Comparison of ENCODE assay signal across 8 mouse cellular contexts in the genomic region with DNA sequence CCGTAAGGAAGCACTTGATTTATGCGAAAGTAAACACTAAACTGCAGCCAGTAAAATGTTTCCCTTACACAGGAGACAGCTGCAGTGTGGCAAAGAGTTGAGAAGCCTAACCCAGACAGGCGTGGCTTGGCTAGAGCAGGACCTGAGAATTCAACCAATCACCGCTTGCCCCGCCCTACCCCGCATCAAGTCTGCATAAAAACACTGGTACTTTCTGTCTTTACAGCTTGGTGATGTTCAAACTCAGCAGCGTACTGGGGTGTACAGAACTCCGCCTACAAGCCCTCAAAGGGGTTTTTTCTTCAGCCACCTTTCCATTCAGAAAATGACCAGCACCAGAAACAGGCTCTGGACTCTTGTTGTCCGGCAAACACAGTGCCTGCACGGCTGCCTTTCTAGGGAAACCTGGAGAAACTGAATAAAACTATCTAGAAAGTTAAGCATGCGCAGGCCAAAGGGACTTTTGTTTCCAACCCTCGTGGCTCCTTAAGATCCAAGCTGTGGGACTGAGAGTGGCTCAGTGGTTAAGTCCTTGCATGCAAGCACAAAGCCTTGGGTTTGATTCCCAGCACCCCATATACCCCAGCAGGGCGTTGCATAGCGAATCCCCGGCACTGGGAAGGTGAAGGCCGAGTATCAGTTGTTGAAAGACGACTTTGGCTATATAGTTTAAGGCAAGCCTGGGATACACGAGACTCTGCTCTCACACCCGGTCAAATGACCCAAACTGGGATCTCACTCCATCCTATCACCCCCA. TPM values are rescaled to one million over a fixed set of nuclear protein-coding genes. Genes with fewer than 3 reads are reported as not detected.
A peak's percentile ranks its signal among the peaks of the same experiment; 100 is the strongest.
DNase-seq lines count a peak whose midpoint lies in the region; ATAC-seq and TF ChIP-seq lines count a peak whose summit lies in the region.

No protein-coding gene starts in this region.

- H3K36me3 ChIP-seq in intestine, embryonic 14.5 days (ENCODE audit: control insufficient read depth, insufficient read depth, low read length): no peaks in the 10 kb centered on the region
- H3K36me3 ChIP-seq in liver, embryonic 14.5 days (replicated peaks; ENCODE audit: control insufficient read depth, insufficient read depth, low read depth): no peaks in the 10 kb centered on the region; the same call in 1 of the 2 replicates
- no peaks in the 10 kb centered on the region for H3K36me3 ChIP-seq in neural tube, embryonic 13.5 days

- WGBS in intestine, embryonic 14.5 days: 30% methylated on average over 19 of the region's 19 CpGs
- WGBS in liver, embryonic 14.5 days (ENCODE audit: insufficient replicate concordance): 36% methylated on average over 19 of the region's 19 CpGs
- 27% methylated on average over 19 of the region's 19 CpGs for WGBS in neural tube, embryonic 13.5 days

- peaks cover 10% of the 10 kb centered on the region for H3K4me1 ChIP-seq in intestine, embryonic 14.5 days (replicated peaks; ENCODE audit: control insufficient read depth, insufficient read depth, low read length)
- peaks cover 44 to 46% of the 10 kb centered on the region in 2 experiments for H3K4me1 ChIP-seq in liver, embryonic 14.5 days (replicated peaks; ENCODE audit: control insufficient read depth in 2 of 2, insufficient read depth in 2 of 2, low read length in 1 of 2)
- H3K4me1 ChIP-seq in neural tube, embryonic 13.5 days (replicated peaks): peaks cover 17% of the 10 kb centered on the region

- H3K27me3 ChIP-seq in intestine, embryonic 14.5 days (replicated peaks; ENCODE audit: control insufficient read depth, insufficient read depth, low read length): no peaks in the 10 kb centered on the region
- no peaks in the 10 kb centered on the region for H3K27me3 ChIP-seq in liver, embryonic 14.5 days (ENCODE audit: control insufficient read depth, insufficient read depth, low read length)
- H3K27me3 ChIP-seq in neural tube, embryonic 13.5 days: no peaks in the 10 kb centered on the region

- H3K27ac ChIP-seq in intestine, embryonic 14.5 days (ENCODE audit: low read depth): peak overlapping the region; percentile 69; the same call in 1 of the 2 replicates
- peak overlapping the region; percentile 73 for H3K27ac ChIP-seq in liver, embryonic 14.5 days
- peak overlapping the region; percentile 92 for H3K27ac ChIP-seq in neural tube, embryonic 13.5 days (replicated peaks)

- H3K9me3 ChIP-seq in intestine, embryonic 14.5 days (ENCODE audit: control insufficient read depth, low read length): no peaks in the 10 kb centered on the region
- no peaks in the 10 kb centered on the region for H3K9me3 ChIP-seq in liver, embryonic 14.5 days (ENCODE audit: control insufficient read depth, low read length)
- no peaks in the 10 kb centered on the region for H3K9me3 ChIP-seq in neural tube, embryonic 13.5 days

- H3K4me2 ChIP-seq in intestine, embryonic 14.5 days (ENCODE audit: low read length): peak overlapping the region; percentile 87
- H3K4me2 ChIP-seq in liver, embryonic 14.5 days (ENCODE audit: low read depth): peak overlapping the region; percentile 70
- peak overlapping the region; percentile 71 for H3K4me2 ChIP-seq in neural tube, embryonic 13.5 days

- no peak for TF ChIP-seq CTCF in liver, embryonic 14.5 days (IDR thresholded peaks at IDR 0.05; ENCODE audit: low read depth)

- peak; percentile 52; the same call in 1 of the 2 replicates for ATAC-seq in intestine, embryonic 14.5 days (replicated peaks; ENCODE audit: low FRiP score, low TSS enrichment, low read depth)
- ATAC-seq in liver, embryonic 14.5 days (ENCODE audit: insufficient read depth): peak; percentile 34
- ATAC-seq in neural tube, embryonic 13.5 days (ENCODE audit: low read depth): no peak; the same call in 1 of the 2 replicates

- peak overlapping the region; percentile 63 for H3K4me3 ChIP-seq in intestine, embryonic 14.5 days (ENCODE audit: low read depth, low read length)
- H3K4me3 ChIP-seq in liver, embryonic 14.5 days (ENCODE audit: insufficient read depth in 1 of 2, low read depth in 2 of 2, low read length in 2 of 2): peak overlapping the region; percentile 69 to 78
- H3K4me3 ChIP-seq in neural tube, embryonic 13.5 days: peak overlapping the region; percentile 64

- DNase-seq in urinary bladder, adult 18-20 months (ENCODE audit: low spot score in 2 of 2): peak; percentile 28 to 57
- DNase-seq in urinary bladder, adult 2 months (ENCODE audit: low spot score): no peak
- DNase-seq in cerebellum, postnatal 25 days: peak; percentile 68 to 76
- DNase-seq in gastrocnemius, postnatal 25 days: peak; percentile 68
- peak; percentile 67 for DNase-seq in intestine, embryonic 14.5 days (ENCODE audit: low spot score)
- DNase-seq in liver, embryonic 14.5 days (ENCODE audit: low read depth in 3 of 3, low spot score in 3 of 3): peak; percentile 65 to 70 (median 70)
- DNase-seq in urinary bladder, postnatal 36 days (ENCODE audit: low spot score in 2 of 2): peak; percentile 62 to 74

- TF ChIP-seq EP300 in liver, embryonic 14.5 days (IDR thresholded peaks at IDR 0.05; ENCODE audit: low read depth): no peak

- H3K9ac ChIP-seq in intestine, embryonic 14.5 days (ENCODE audit: low read length): peak overlapping the region; percentile 57; the same call in 1 of the 2 replicates
- H3K9ac ChIP-seq in liver, embryonic 14.5 days (replicated peaks): peak overlapping the region; percentile 70
- H3K9ac ChIP-seq in neural tube, embryonic 13.5 days: peak overlapping the region; percentile 79

RNA-seq across cellular contexts. Expression of a gene that starts 0.9 kb away (rescaled TPM):
- polyA plus RNA-seq in urinary bladder, adult 2 months (2012; rRNA removed): 8.1 and 9.2 TPM in 2 replicates
- 1 to 10 TPM in 1 of 2 experiments, under 1 TPM in 1; 0.90 to 1.1 TPM for total RNA-seq in gastrocnemius, postnatal 25 days (2021)
- polyA plus RNA-seq in intestine, embryonic 14.5 days (2014; fragmentation: Nextera tagmentation; extraction: Ambion mirVana): 12.8 and 13.8 TPM in 2 replicates
- 1.4 and 1.7 TPM in 2 replicates for polyA plus RNA-seq in liver, embryonic 14.5 days (2012; rRNA removed)
- 2.0 and 2.4 TPM in 2 replicates for polyA plus RNA-seq in liver, embryonic 14.5 days (2014; fragmentation: Nextera tagmentation; extraction: Ambion mirVana)
- 16.0 and 16.3 TPM in 2 replicates for polyA plus RNA-seq in neural tube, embryonic 13.5 days (2015; fragmentation: Nextera tagmentation; extraction: Ambion mirVana)

RNA-seq across cellular contexts. Expression of a gene that starts 7.7 kb away (rescaled TPM):
- polyA plus RNA-seq in urinary bladder, adult 2 months (2012; rRNA removed): 94.5 and 112 TPM in 2 replicates
- total RNA-seq in gastrocnemius, postnatal 25 days (2021): 100 to 1,000 TPM; 105 to 106 TPM
- 182 and 191 TPM in 2 replicates for polyA plus RNA-seq in intestine, embryonic 14.5 days (2014; fragmentation: Nextera tagmentation; extraction: Ambion mirVana)
- polyA plus RNA-seq in liver, embryonic 14.5 days (2012; rRNA removed): 26.5 and 50.5 TPM in 2 replicates
- 184 and 188 TPM in 2 replicates for polyA plus RNA-seq in liver, embryonic 14.5 days (2014; fragmentation: Nextera tagmentation; extraction: Ambion mirVana)
- 491 and 502 TPM in 2 replicates for polyA plus RNA-seq in neural tube, embryonic 13.5 days (2015; fragmentation: Nextera tagmentation; extraction: Ambion mirVana)

RNA-seq across cellular contexts. Expression of a gene that starts 22.5 kb away (rescaled TPM):
- 0.10 and 0.25 TPM in 2 replicates for polyA plus RNA-seq in urinary bladder, adult 2 months (2012; rRNA removed)
- total RNA-seq in gastrocnemius, postnatal 25 days (2021): under 1 TPM in 1 of 2 experiments, not detected in 1; 0.11 TPM
- polyA plus RNA-seq in intestine, embryonic 14.5 days (2014; fragmentation: Nextera tagmentation; extraction: Ambion mirVana): 2.1 and 2.6 TPM in 2 replicates
- 0.02 and 0.03 TPM in 2 replicates for polyA plus RNA-seq in liver, embryonic 14.5 days (2012; rRNA removed)
- not detected in 2 replicates for polyA plus RNA-seq in liver, embryonic 14.5 days (2014; fragmentation: Nextera tagmentation; extraction: Ambion mirVana)
- polyA plus RNA-seq in neural tube, embryonic 13.5 days (2015; fragmentation: Nextera tagmentation; extraction: Ambion mirVana): 4.2 and 6.0 TPM in 2 replicates

RNA-seq across cellular contexts. Expression of a gene that starts 56.2 kb away (rescaled TPM):
- polyA plus RNA-seq in urinary bladder, adult 2 months (2012; rRNA removed): 9.1 and 9.6 TPM in 2 replicates
- 1 to 10 TPM; 1.5 to 1.6 TPM for total RNA-seq in gastrocnemius, postnatal 25 days (2021)
- polyA plus RNA-seq in intestine, embryonic 14.5 days (2014; fragmentation: Nextera tagmentation; extraction: Ambion mirVana): 9.0 and 9.4 TPM in 2 replicates
- 1.9 and 2.3 TPM in 2 replicates for polyA plus RNA-seq in liver, embryonic 14.5 days (2012; rRNA removed)
- 1.8 and 2.1 TPM in 2 replicates for polyA plus RNA-seq in liver, embryonic 14.5 days (2014; fragmentation: Nextera tagmentation; extraction: Ambion mirVana)
- polyA plus RNA-seq in neural tube, embryonic 13.5 days (2015; fragmentation: Nextera tagmentation; extraction: Ambion mirVana): 5.3 and 5.9 TPM in 2 replicates

RNA-seq across cellular contexts. Expression of a gene that starts 59.3 kb away (rescaled TPM):
- polyA plus RNA-seq in urinary bladder, adult 2 months (2012; rRNA removed): 5.6 and 5.9 TPM in 2 replicates
- 1 to 10 TPM; 1.3 to 2.4 TPM for total RNA-seq in gastrocnemius, postnatal 25 days (2021)
- 7.4 and 11.0 TPM in 2 replicates for polyA plus RNA-seq in intestine, embryonic 14.5 days (2014; fragmentation: Nextera tagmentation; extraction: Ambion mirVana)
- polyA plus RNA-seq in liver, embryonic 14.5 days (2012; rRNA removed): 2.8 and 3.4 TPM in 2 replicates
- 2.4 and 2.5 TPM in 2 replicates for polyA plus RNA-seq in liver, embryonic 14.5 days (2014; fragmentation: Nextera tagmentation; extraction: Ambion mirVana)
- 8.8 and 8.9 TPM in 2 replicates for polyA plus RNA-seq in neural tube, embryonic 13.5 days (2015; fragmentation: Nextera tagmentation; extraction: Ambion mirVana)
